Mouse (Mus musculus): ENCODE data around the gene Gm5485.

Gene Gm5485

GRCm38 (mm10) chr16:48412246-48412645 lies at the start of gene Gm5485:
Gene Gm5485, minus strand, starts transcription at chr16:48412416.
- in situ Hi-C loops (cut with MboI; ENCODE audit: low pct_unique_long_range_greater_than_20kb in 1 of 2, low sequenced_read_pairs in 2 of 2, unreplicated experiment in 1 of 2), result no loop called here

- in situ Hi-C loops (cut with MboI; ENCODE audit: low pct_unique_long_range_greater_than_20kb in 1 of 2, low sequenced_read_pairs in 2 of 2, unreplicated experiment in 1 of 2), result no loop called here
Measured at GRCm38 (mm10) chr16:48453264-48453663, 41.0 kb upstream of the Gm5485 start.

GRCm38 (mm10) chr16:48446161-48446925 lies 34.1 kb upstream of the Gm5485 start:
- in situ Hi-C loops (cut with MboI; ENCODE audit: low pct_unique_long_range_greater_than_20kb in 1 of 2, low sequenced_read_pairs in 2 of 2, unreplicated experiment in 1 of 2), result no loop called here

- in situ Hi-C loops (cut with MboI; ENCODE audit: low pct_unique_long_range_greater_than_20kb in 1 of 2, low sequenced_read_pairs in 2 of 2, unreplicated experiment in 1 of 2), result no loop called here
Measured at GRCm38 (mm10) chr16:48444589-48444988, 32.4 kb upstream of the Gm5485 start.

GRCm38 (mm10) chr16:48437476-48437875 lies 25.3 kb upstream of the Gm5485 start:
- in situ Hi-C loops (cut with MboI; ENCODE audit: low pct_unique_long_range_greater_than_20kb in 1 of 2, low sequenced_read_pairs in 2 of 2, unreplicated experiment in 1 of 2), result no loop called here

GRCm38 (mm10) chr16:48435454-48435853 lies 23.2 kb upstream of the Gm5485 start:
- in situ Hi-C loops (cut with MboI; ENCODE audit: low pct_unique_long_range_greater_than_20kb in 1 of 2, low sequenced_read_pairs in 2 of 2, unreplicated experiment in 1 of 2), result no loop called here

GRCm38 (mm10) chr16:48431027-48431426 lies 18.8 kb upstream of the Gm5485 start, which contains the start of gene Morc1:
Gene Morc1, plus strand, starts transcription at chr16:48431237.
- in situ Hi-C loops (cut with MboI; ENCODE audit: low pct_unique_long_range_greater_than_20kb in 1 of 2, low sequenced_read_pairs in 2 of 2, unreplicated experiment in 1 of 2), result no loop called here

- in situ Hi-C loops (cut with MboI; ENCODE audit: low pct_unique_long_range_greater_than_20kb in 1 of 2, low sequenced_read_pairs in 2 of 2, unreplicated experiment in 1 of 2), result no loop called here
Measured at GRCm38 (mm10) chr16:48429427-48429826, 17.2 kb upstream of the Gm5485 start.

- in situ Hi-C loops (cut with MboI; ENCODE audit: low pct_unique_long_range_greater_than_20kb in 1 of 2, low sequenced_read_pairs in 2 of 2, unreplicated experiment in 1 of 2), result no loop called here
Measured at GRCm38 (mm10) chr16:48424069-48424468, 11.9 kb upstream of the Gm5485 start.

GRCm38 (mm10) chr16:48422501-48422900 lies 10.3 kb upstream of the Gm5485 start:
- in situ Hi-C loops (cut with MboI; ENCODE audit: low pct_unique_long_range_greater_than_20kb in 1 of 2, low sequenced_read_pairs in 2 of 2, unreplicated experiment in 1 of 2), result no loop called here

- in situ Hi-C loops (cut with MboI; ENCODE audit: low pct_unique_long_range_greater_than_20kb in 1 of 2, low sequenced_read_pairs in 2 of 2, unreplicated experiment in 1 of 2), result no loop called here
Measured at GRCm38 (mm10) chr16:48419035-48419434, 6.8 kb upstream of the Gm5485 start.

GRCm38 (mm10) chr16:48418557-48418956 lies 6.3 kb upstream of the Gm5485 start:
- in situ Hi-C loops (cut with MboI; ENCODE audit: low pct_unique_long_range_greater_than_20kb in 1 of 2, low sequenced_read_pairs in 2 of 2, unreplicated experiment in 1 of 2), result no loop called here

GRCm38 (mm10) chr16:48410125-48410524 lies 2.1 kb downstream of the Gm5485 start:
- in situ Hi-C loops (cut with MboI; ENCODE audit: low pct_unique_long_range_greater_than_20kb in 1 of 2, low sequenced_read_pairs in 2 of 2, unreplicated experiment in 1 of 2), result no loop called here

GRCm38 (mm10) chr16:48409580-48409979 lies 2.6 kb downstream of the Gm5485 start:
- in situ Hi-C loops (cut with MboI; ENCODE audit: low pct_unique_long_range_greater_than_20kb in 1 of 2, low sequenced_read_pairs in 2 of 2, unreplicated experiment in 1 of 2), result no loop called here

GRCm38 (mm10) chr16:48405674-48406403 lies 6.4 kb downstream of the Gm5485 start:
- in situ Hi-C loops (cut with MboI; ENCODE audit: low pct_unique_long_range_greater_than_20kb in 1 of 2, low sequenced_read_pairs in 2 of 2, unreplicated experiment in 1 of 2), result no loop called here

- in situ Hi-C loops (cut with MboI; ENCODE audit: low pct_unique_long_range_greater_than_20kb in 1 of 2, low sequenced_read_pairs in 2 of 2, unreplicated experiment in 1 of 2), result no loop called here
Measured at GRCm38 (mm10) chr16:48404009-48404408, 8.2 kb downstream of the Gm5485 start.

- in situ Hi-C loops (cut with MboI; ENCODE audit: low pct_unique_long_range_greater_than_20kb in 1 of 2, low sequenced_read_pairs in 2 of 2, unreplicated experiment in 1 of 2), result no loop called here
Measured at GRCm38 (mm10) chr16:48403423-48403822, 8.8 kb downstream of the Gm5485 start.

- in situ Hi-C loops (cut with MboI; ENCODE audit: low pct_unique_long_range_greater_than_20kb in 1 of 2, low sequenced_read_pairs in 2 of 2, unreplicated experiment in 1 of 2), result no loop called here
Measured at GRCm38 (mm10) chr16:48402963-48403362, 9.3 kb downstream of the Gm5485 start.

GRCm38 (mm10) chr16:48395278-48395677 lies 16.9 kb downstream of the Gm5485 start:
- in situ Hi-C loops (cut with MboI; ENCODE audit: low pct_unique_long_range_greater_than_20kb in 1 of 2, low sequenced_read_pairs in 2 of 2, unreplicated experiment in 1 of 2), result no loop called here

- in situ Hi-C loops (cut with MboI; ENCODE audit: low pct_unique_long_range_greater_than_20kb in 1 of 2, low sequenced_read_pairs in 2 of 2, unreplicated experiment in 1 of 2), result no loop called here
Measured at GRCm38 (mm10) chr16:48386982-48387381, 25.2 kb downstream of the Gm5485 start.
